In genomic region chr11:94498093-94498996, GRCm38 (mm10) we compare ENCODE assay signal across 8 mouse cellular contexts. TPM values are rescaled to one million over a fixed set of nuclear protein-coding genes. Genes with fewer than 3 reads are reported as not detected.
DNase-seq lines count a peak whose midpoint lies in the region; ATAC-seq lines count a peak whose summit lies in the region.

No protein-coding gene starts in this region.

- peak; percentile 53 for ATAC-seq in hindbrain, embryonic 16.5 days
- peak; percentile 28; the same call in 1 of the 2 replicates for ATAC-seq in midbrain, embryonic 13.5 days
- no peak for ATAC-seq in liver, embryonic 11.5 days (replicated peaks; ENCODE audit: low FRiP score)

- H3K4me2 ChIP-seq in hindbrain, embryonic 16.5 days (ENCODE audit: low read length) = peak overlapping the region; percentile 60
- peak overlapping the region; percentile 59 for H3K4me2 ChIP-seq in midbrain, embryonic 13.5 days (replicated peaks)
- H3K4me2 ChIP-seq in liver, embryonic 11.5 days = no peak overlapping the region

- H3K9me3 ChIP-seq in hindbrain, embryonic 16.5 days (ENCODE audit: control insufficient read depth, low read length) = no peaks in the 10 kb centered on the region
- H3K9me3 ChIP-seq in midbrain, embryonic 13.5 days = no peaks in the 10 kb centered on the region
- H3K9me3 ChIP-seq in liver, embryonic 11.5 days (ENCODE audit: control insufficient read depth, low read length) = no peaks in the 10 kb centered on the region

- H3K36me3 ChIP-seq in hindbrain, embryonic 16.5 days (ENCODE audit: control insufficient read depth, insufficient read depth, low read length) = no peaks in the 10 kb centered on the region
- no peaks in the 10 kb centered on the region for H3K36me3 ChIP-seq in midbrain, embryonic 13.5 days
- H3K36me3 ChIP-seq in liver, embryonic 11.5 days (ENCODE audit: control insufficient read depth, insufficient read depth, low read length) = no peaks in the 10 kb centered on the region

- H3K4me1 ChIP-seq in hindbrain, embryonic 16.5 days (ENCODE audit: control insufficient read depth, insufficient read depth, low read depth, low read length) = peaks cover 18% of the 10 kb centered on the region
- peaks cover 27% of the 10 kb centered on the region for H3K4me1 ChIP-seq in midbrain, embryonic 13.5 days (replicated peaks)
- H3K4me1 ChIP-seq in liver, embryonic 11.5 days (replicated peaks; ENCODE audit: control insufficient read depth, insufficient read depth, low read length) = no peaks in the 10 kb centered on the region; the same call in 1 of the 2 replicates

- DNase-seq in urinary bladder, adult 18-20 months (ENCODE audit: low spot score in 2 of 2) = peak; percentile 56 to 83
- no peak for DNase-seq in urinary bladder, postnatal 10 days (ENCODE audit: low spot score)
- DNase-seq in fibroblast of lung, adult 2 months (ENCODE audit: low read depth) = peak; percentile 47
- DNase-seq in layer of hippocampus, postnatal 25 days (ENCODE audit: extremely low spot score in 1 of 2, low spot score in 1 of 2) = peak; percentile 46 to 58
- peak; percentile 56 for DNase-seq in urinary bladder, adult 2 months (ENCODE audit: low spot score)
- DNase-seq in liver, embryonic 11.5 days (ENCODE audit: low spot score) = no peak

- 19% methylated on average over 19 of the region's 19 CpGs for WGBS in hindbrain, embryonic 16.5 days
- WGBS in midbrain, embryonic 13.5 days = 22% methylated on average over 19 of the region's 19 CpGs
- WGBS in liver, embryonic 11.5 days = 32% methylated on average over 19 of the region's 19 CpGs

- no peak overlapping the region; the same call in 1 of the 2 replicates for H3K4me3 ChIP-seq in hindbrain, embryonic 16.5 days (ENCODE audit: low read length)
- no peak overlapping the region for H3K4me3 ChIP-seq in midbrain, embryonic 13.5 days (replicated peaks)
- no peak overlapping the region for H3K4me3 ChIP-seq in liver, embryonic 11.5 days (ENCODE audit: low read depth, low read length)

- peak overlapping the region; percentile 7; the same call in 1 of the 2 replicates for H3K9ac ChIP-seq in hindbrain, embryonic 16.5 days (ENCODE audit: low read depth, low read length)
- 0 out of 2 replicates have a peak overlapping the region, but pooled peaks have one; percentile 46 for H3K9ac ChIP-seq in midbrain, embryonic 13.5 days (replicated peaks)
- no peak overlapping the region for H3K9ac ChIP-seq in liver, embryonic 11.5 days (ENCODE audit: low read depth, low read length)

- peak overlapping the region; percentile 54; the same call in 1 of the 2 replicates for H3K27ac ChIP-seq in hindbrain, embryonic 16.5 days (ENCODE audit: low read depth, low read length)
- peak overlapping the region; percentile 16; the same call in 1 of the 2 replicates for H3K27ac ChIP-seq in midbrain, embryonic 13.5 days
- no peak overlapping the region for H3K27ac ChIP-seq in liver, embryonic 11.5 days (ENCODE audit: low read depth, low read length)

- peaks cover 2% of the 10 kb centered on the region; the same call in 1 of the 2 replicates for H3K27me3 ChIP-seq in hindbrain, embryonic 16.5 days (replicated peaks; ENCODE audit: control insufficient read depth, insufficient read depth, low read length)
- H3K27me3 ChIP-seq in midbrain, embryonic 13.5 days = peaks cover 47% of the 10 kb centered on the region
- H3K27me3 ChIP-seq in liver, embryonic 11.5 days (replicated peaks; ENCODE audit: control insufficient read depth, insufficient read depth, low read length) = peaks cover 55% of the 10 kb centered on the region

RNA-seq across cellular contexts. Expression of gene Epn3, which starts 1.4 kb away (rescaled TPM):
- polyA plus RNA-seq in hindbrain, embryonic 16.5 days (2015; fragmentation: Nextera tagmentation; extraction: Ambion mirVana) = 2.8 and 3.0 TPM in 2 replicates
- total RNA-seq in layer of hippocampus, postnatal 25 days (2021) = 1 to 10 TPM; 2.0 to 2.3 TPM
- 0.19 and 0.46 TPM in 2 replicates for polyA plus RNA-seq in midbrain, embryonic 13.5 days (2015; fragmentation: Nextera tagmentation; extraction: Ambion mirVana)
- 28.5 and 34.1 TPM in 2 replicates for polyA plus RNA-seq in urinary bladder, adult 2 months (2012; rRNA removed)
- polyA plus RNA-seq in liver, embryonic 11.5 days (2014; fragmentation: Nextera tagmentation; extraction: Ambion mirVana) = 0.84 and 0.91 TPM in 2 replicates

RNA-seq across cellular contexts. Expression of gene Spata20, which starts 12.4 kb away (rescaled TPM):
- polyA plus RNA-seq in hindbrain, embryonic 16.5 days (2015; fragmentation: Nextera tagmentation; extraction: Ambion mirVana) = 0.64 and 0.81 TPM in 2 replicates
- under 1 TPM in 1 of 2 experiments, not detected in 1; 0.34 TPM for total RNA-seq in layer of hippocampus, postnatal 25 days (2021)
- 0.10 TPM in 1 of 2 replicates, not detected in the other for polyA plus RNA-seq in midbrain, embryonic 13.5 days (2015; fragmentation: Nextera tagmentation; extraction: Ambion mirVana)
- 0.06 TPM in 1 of 2 replicates, not detected in the other for polyA plus RNA-seq in urinary bladder, adult 2 months (2012; rRNA removed)
- polyA plus RNA-seq in liver, embryonic 11.5 days (2014; fragmentation: Nextera tagmentation; extraction: Ambion mirVana) = not detected in 2 replicates

RNA-seq across cellular contexts. Expression of gene Mycbpap, which starts 23.2 kb away (rescaled TPM):
- 3.7 and 5.5 TPM in 2 replicates for polyA plus RNA-seq in hindbrain, embryonic 16.5 days (2015; fragmentation: Nextera tagmentation; extraction: Ambion mirVana)
- total RNA-seq in layer of hippocampus, postnatal 25 days (2021) = 1 to 10 TPM; 3.0 to 3.9 TPM
- 2.4 and 3.6 TPM in 2 replicates for polyA plus RNA-seq in midbrain, embryonic 13.5 days (2015; fragmentation: Nextera tagmentation; extraction: Ambion mirVana)
- 1.7 and 2.0 TPM in 2 replicates for polyA plus RNA-seq in urinary bladder, adult 2 months (2012; rRNA removed)
- 0.84 and 1.1 TPM in 2 replicates for polyA plus RNA-seq in liver, embryonic 11.5 days (2014; fragmentation: Nextera tagmentation; extraction: Ambion mirVana)

RNA-seq across cellular contexts. Expression of gene Cacna1g, which starts 24.3 kb away (rescaled TPM):
- polyA plus RNA-seq in hindbrain, embryonic 16.5 days (2015; fragmentation: Nextera tagmentation; extraction: Ambion mirVana) = 15.1 and 20.5 TPM in 2 replicates
- 10 to 100 TPM; 49.7 to 72.3 TPM for total RNA-seq in layer of hippocampus, postnatal 25 days (2021)
- polyA plus RNA-seq in midbrain, embryonic 13.5 days (2015; fragmentation: Nextera tagmentation; extraction: Ambion mirVana) = 10.5 and 12.4 TPM in 2 replicates
- 2.6 and 2.9 TPM in 2 replicates for polyA plus RNA-seq in urinary bladder, adult 2 months (2012; rRNA removed)
- 2.7 and 4.7 TPM in 2 replicates for polyA plus RNA-seq in liver, embryonic 11.5 days (2014; fragmentation: Nextera tagmentation; extraction: Ambion mirVana)

RNA-seq across cellular contexts. Expression of gene Rsad1, which starts 50.7 kb away (rescaled TPM):
- 10.0 and 11.7 TPM in 2 replicates for polyA plus RNA-seq in hindbrain, embryonic 16.5 days (2015; fragmentation: Nextera tagmentation; extraction: Ambion mirVana)
- 10 to 100 TPM; 10.3 to 10.8 TPM for total RNA-seq in layer of hippocampus, postnatal 25 days (2021)
- 4.4 and 5.5 TPM in 2 replicates for polyA plus RNA-seq in midbrain, embryonic 13.5 days (2015; fragmentation: Nextera tagmentation; extraction: Ambion mirVana)
- polyA plus RNA-seq in urinary bladder, adult 2 months (2012; rRNA removed) = 14.3 and 16.7 TPM in 2 replicates
- 3.9 and 4.1 TPM in 2 replicates for polyA plus RNA-seq in liver, embryonic 11.5 days (2014; fragmentation: Nextera tagmentation; extraction: Ambion mirVana)

Comparison
In these comparisons a context has a peak if more than half of its experiments do, and no peak if none do; other contexts are left out.
1. DNase-seq: peak in urinary bladder, adult 18-20 months (2 of 2), fibroblast of lung, adult 2 months (single experiment), layer of hippocampus, postnatal 25 days (2 of 2) and urinary bladder, adult 2 months (single experiment); none in urinary bladder, postnatal 10 days (single experiment) and liver, embryonic 11.5 days (single experiment).